Mouse (Mus musculus) heart, adult 2 months (tissue): ENCODE measurements around the gene Rrp36.

Experiments
- CTCF ChIP-seq: fragments of 200-600 bp; IDR thresholded peaks from 2 replicates; pipeline ENCODE4 v1.8.1; 2022; ENCODE audit warnings: antibody characterized with exemption, mild to moderate bottlenecking, moderate library complexity
- EP300 ChIP-seq: fragments of 200-500 bp; IDR thresholded peaks from 2 replicates; pipeline ENCODE4 v1.6.1; 2011; ENCODE audit warnings: low read depth, low read length, control low read depth; ENCODE audit not compliant: insufficient read depth
- POLR2A ChIP-seq: fragments of 200-500 bp; IDR thresholded peaks from 2 replicates; pipeline ENCODE4 v1.6.1; 2011; ENCODE audit warnings: mild to moderate bottlenecking, low read depth, low read length, control low read depth; ENCODE audit not compliant: insufficient read depth

- TF ChIP-seq EP300 (no peak), CTCF (no peak), POLR2A (no peak)
These were observed 38.3 kb upstream of the Rrp36 start for GRCm38 (mm10) chr17:46712442-46712841.
